Mouse (Mus musculus): ENCODE data around the gene N4bp2. TPM values are rescaled to one million over a fixed set of nuclear protein-coding genes. Genes with fewer than 3 reads are reported as not detected.

The N4bp2 gene
- polyA plus RNA-seq, 1 experiment from 2014 or later, result 24.0 TPM

GRCm38 (mm10) chr5:65860281-65861000, 97.1 kb downstream of the N4bp2 start:
- no peaks in the 10 kb centered on the region for H3K4me1 ChIP-seq
- no peak overlapping the region for H3K4me2 ChIP-seq (replicated peaks)
- no peaks in the 10 kb centered on the region for H3K9me3 ChIP-seq
- no peaks in the 10 kb centered on the region for H3K36me3 ChIP-seq
- H3K4me3 ChIP-seq, result no peak overlapping the region
- H3K27me3 ChIP-seq (replicated peaks), result no peaks in the 10 kb centered on the region
- WGBS, result 77% methylated on average over 12 of the region's 12 CpGs
- H3K9ac ChIP-seq, result no peak overlapping the region
- H3K27ac ChIP-seq, result no peak overlapping the region
- ATAC-seq (ENCODE audit: low FRiP score, low read depth), result no peak

- no peak for ATAC-seq (ENCODE audit: low FRiP score, low read depth)
- Histone ChIP-seq H3K9me3 (no peaks in the 10 kb centered on the region), H3K27ac (no peak within 1 kb of the TSS), H3K4me2 (replicated peaks) (no peak within 1 kb of the TSS), H3K4me1 (no peaks in the 10 kb centered on the region), H3K4me3 (no peak within 1 kb of the TSS), H3K36me3 (no peaks in the 10 kb centered on the region), H3K27me3 (replicated peaks) (no peaks in the 10 kb centered on the region), H3K9ac (no peak within 1 kb of the TSS)
- 87% methylated on average over 10 of the region's 10 CpGs for WGBS
Measured at GRCm38 (mm10) chr5:65861154-65861944, 98.0 kb downstream of the N4bp2 start, which contains the start of gene Rhoh. Gene Rhoh (plus strand): TSS chr5:65861213.

- Histone ChIP-seq H3K9me3 (no peaks in the 10 kb centered on the region), H3K4me3 (no peak overlapping the region), H3K4me1 (no peaks in the 10 kb centered on the region), H3K27me3 (replicated peaks) (no peaks in the 10 kb centered on the region), H3K36me3 (no peaks in the 10 kb centered on the region), H3K4me2 (replicated peaks) (no peak overlapping the region), H3K27ac (no peak overlapping the region), H3K9ac (no peak overlapping the region)
- WGBS, result 90% methylated on average over 7 of the region's 7 CpGs
- ATAC-seq (ENCODE audit: low FRiP score, low read depth), result no peak
Measured at GRCm38 (mm10) chr5:65862217-65862927, 99.1 kb downstream of the N4bp2 start.

- H3K4me1 ChIP-seq, result no peaks in the 10 kb centered on the region
- no peak overlapping the region for H3K27ac ChIP-seq
- 84% methylated on average over 12 of the region's 12 CpGs for WGBS
- ATAC-seq (ENCODE audit: low FRiP score, low read depth), result no peak
- H3K9ac ChIP-seq, result no peak overlapping the region
- no peaks in the 10 kb centered on the region for H3K36me3 ChIP-seq
- no peaks in the 10 kb centered on the region for H3K9me3 ChIP-seq
- H3K27me3 ChIP-seq (replicated peaks), result no peaks in the 10 kb centered on the region
- H3K4me3 ChIP-seq, result no peak overlapping the region
- H3K4me2 ChIP-seq (replicated peaks), result no peak overlapping the region
Measured at GRCm38 (mm10) chr5:65863349-65863749, 100.0 kb downstream of the N4bp2 start.

- WGBS, result 90% methylated on average over 7 of the region's 7 CpGs
- Histone ChIP-seq H3K27ac (no peak overlapping the region), H3K9ac (no peak overlapping the region), H3K9me3 (no peaks in the 10 kb centered on the region), H3K4me2 (replicated peaks) (no peak overlapping the region), H3K4me1 (no peaks in the 10 kb centered on the region), H3K36me3 (no peaks in the 10 kb centered on the region), H3K27me3 (replicated peaks) (no peaks in the 10 kb centered on the region), H3K4me3 (no peak overlapping the region)
- ATAC-seq (ENCODE audit: low FRiP score, low read depth), result no peak
Measured at GRCm38 (mm10) chr5:65864486-65864885, 101.2 kb downstream of the N4bp2 start.

DNA sequence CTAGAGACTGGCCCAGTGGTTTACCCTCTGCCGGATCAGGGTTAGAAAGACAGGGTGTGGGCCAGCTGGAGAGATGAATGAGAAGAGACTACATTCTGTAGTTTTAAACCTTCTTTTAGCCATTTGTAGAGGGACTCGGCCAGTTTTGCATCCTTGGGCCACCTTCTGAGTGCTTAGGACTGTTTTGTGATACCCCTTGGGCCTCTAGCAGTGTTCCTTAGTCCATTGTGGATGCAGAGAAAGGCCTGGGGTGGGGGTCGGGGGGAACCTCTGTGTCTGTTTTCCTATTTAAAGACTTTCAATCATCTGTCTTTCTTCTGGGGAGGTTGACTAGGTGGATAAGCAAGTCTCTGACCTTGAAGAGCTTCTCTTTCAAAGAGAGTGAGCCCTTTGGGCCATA, 101.6 kb downstream of the N4bp2 start:
- no peak overlapping the region for H3K27ac ChIP-seq
- no peaks in the 10 kb centered on the region for H3K4me1 ChIP-seq
- no peaks in the 10 kb centered on the region for H3K9me3 ChIP-seq
- H3K27me3 ChIP-seq (replicated peaks), result no peaks in the 10 kb centered on the region
- H3K4me3 ChIP-seq, result no peak overlapping the region
- no peak for ATAC-seq (ENCODE audit: low FRiP score, low read depth)
- H3K9ac ChIP-seq, result no peak overlapping the region
- whole genome bisulfite sequencing, result 81% methylated on average over 3 of the region's 3 CpGs
- H3K4me2 ChIP-seq (replicated peaks), result no peak overlapping the region
- H3K36me3 ChIP-seq, result no peaks in the 10 kb centered on the region

- WGBS, result 90% methylated on average over 6 of the region's 6 CpGs
- no peak overlapping the region for H3K4me3 ChIP-seq
Measured at GRCm38 (mm10) chr5:65866591-65866990, 103.3 kb downstream of the N4bp2 start.

DNA sequence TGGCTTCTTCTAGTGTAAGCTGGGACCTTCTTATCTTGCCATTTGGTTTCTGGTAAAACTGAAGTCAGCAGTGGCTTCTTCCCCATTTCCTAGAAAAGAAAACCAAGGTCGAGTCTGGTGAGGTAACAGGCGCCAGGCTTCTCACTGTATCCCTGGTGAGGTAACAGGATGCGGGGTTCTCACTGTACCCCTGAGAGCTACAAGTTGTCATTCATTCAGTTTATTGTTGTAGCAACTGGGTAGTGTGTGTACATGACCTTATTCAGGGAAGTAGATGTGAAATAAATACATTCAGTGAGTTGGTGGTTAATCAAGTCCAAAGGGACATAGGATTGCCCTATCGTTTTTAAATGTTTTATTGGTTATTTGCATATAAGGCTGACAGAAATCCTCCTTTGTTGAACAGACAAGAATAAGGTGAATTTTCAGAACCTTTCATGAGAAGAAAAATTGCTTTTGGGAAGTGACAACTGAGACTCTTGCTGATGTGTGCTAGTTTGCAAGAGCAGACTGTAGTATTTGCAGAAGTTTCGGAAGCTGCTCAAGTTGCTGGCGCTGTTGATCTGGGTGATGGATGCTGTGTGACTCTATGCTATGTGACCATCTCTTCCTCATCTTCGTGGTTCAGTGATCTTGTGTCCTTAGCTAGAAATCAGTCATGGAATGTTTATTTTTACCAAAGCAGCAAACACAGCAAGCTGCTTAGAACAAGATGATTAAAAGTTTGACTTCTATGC, 104.2 kb downstream of the N4bp2 start:
- H3K4me1 ChIP-seq, result no peaks in the 10 kb centered on the region
- no peak overlapping the region for H3K4me2 ChIP-seq (replicated peaks)
- ATAC-seq (ENCODE audit: low FRiP score, low read depth), result no peak
- 86% methylated on average over 7 of the region's 7 CpGs for WGBS
- no peak overlapping the region for H3K9ac ChIP-seq
- H3K4me3 ChIP-seq, result no peak overlapping the region
- no peaks in the 10 kb centered on the region for H3K9me3 ChIP-seq
- no peaks in the 10 kb centered on the region for H3K36me3 ChIP-seq
- no peak overlapping the region for H3K27ac ChIP-seq
- no peaks in the 10 kb centered on the region for H3K27me3 ChIP-seq (replicated peaks)

More at GRCm38 (mm10) chr5:65866591-65866990, 103.3 kb downstream of the N4bp2 start:
- Histone ChIP-seq H3K4me1 (no peaks in the 10 kb centered on the region), H3K27ac (no peak overlapping the region), H3K9me3 (no peaks in the 10 kb centered on the region), H3K36me3 (no peaks in the 10 kb centered on the region), H3K9ac (no peak overlapping the region), H3K4me2 (replicated peaks) (no peak overlapping the region), H3K27me3 (replicated peaks) (no peaks in the 10 kb centered on the region)
- no peak for ATAC-seq (ENCODE audit: low FRiP score, low read depth)

GRCm38 (mm10) chr5:65868419-65868818, 105.1 kb downstream of the N4bp2 start:
- WGBS, result 74% methylated on average over 3 of the region's 3 CpGs

DNA sequence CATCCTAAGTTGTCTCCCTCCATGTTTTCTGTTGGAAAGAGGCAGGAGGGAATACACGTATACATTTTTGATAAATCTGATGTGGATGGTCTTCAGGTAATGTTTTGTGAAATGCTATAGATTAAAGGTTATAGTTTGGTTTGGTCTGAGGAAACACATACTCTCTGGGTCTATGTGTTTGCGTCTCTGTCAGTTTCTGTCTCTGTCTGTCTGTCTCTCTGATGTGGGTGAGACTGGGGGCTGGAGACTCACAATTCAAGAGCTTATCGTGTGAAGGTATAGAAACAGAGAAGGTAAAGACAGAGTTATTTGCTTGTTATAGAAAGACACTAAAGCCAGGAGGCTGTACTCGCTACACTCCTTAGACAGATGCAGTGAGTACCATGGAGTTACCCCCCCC, 106.3 kb downstream of the N4bp2 start:
- no peak for ATAC-seq (ENCODE audit: low FRiP score, low read depth)
- Histone ChIP-seq H3K9me3 (no peaks in the 10 kb centered on the region), H3K36me3 (no peaks in the 10 kb centered on the region), H3K4me3 (no peak overlapping the region), H3K4me1 (no peaks in the 10 kb centered on the region), H3K4me2 (replicated peaks) (no peak overlapping the region), H3K27me3 (replicated peaks) (no peaks in the 10 kb centered on the region), H3K9ac (no peak overlapping the region), H3K27ac (no peak overlapping the region)
- WGBS, result 92% methylated on average over 4 of the region's 4 CpGs

More at GRCm38 (mm10) chr5:65868419-65868818, 105.1 kb downstream of the N4bp2 start:
- Histone ChIP-seq H3K27ac (no peak overlapping the region), H3K27me3 (replicated peaks) (no peaks in the 10 kb centered on the region), H3K36me3 (no peaks in the 10 kb centered on the region), H3K4me3 (no peak overlapping the region), H3K4me2 (replicated peaks) (no peak overlapping the region), H3K4me1 (no peaks in the 10 kb centered on the region), H3K9ac (no peak overlapping the region), H3K9me3 (no peaks in the 10 kb centered on the region)
- no peak for ATAC-seq (ENCODE audit: low FRiP score, low read depth)

DNA sequence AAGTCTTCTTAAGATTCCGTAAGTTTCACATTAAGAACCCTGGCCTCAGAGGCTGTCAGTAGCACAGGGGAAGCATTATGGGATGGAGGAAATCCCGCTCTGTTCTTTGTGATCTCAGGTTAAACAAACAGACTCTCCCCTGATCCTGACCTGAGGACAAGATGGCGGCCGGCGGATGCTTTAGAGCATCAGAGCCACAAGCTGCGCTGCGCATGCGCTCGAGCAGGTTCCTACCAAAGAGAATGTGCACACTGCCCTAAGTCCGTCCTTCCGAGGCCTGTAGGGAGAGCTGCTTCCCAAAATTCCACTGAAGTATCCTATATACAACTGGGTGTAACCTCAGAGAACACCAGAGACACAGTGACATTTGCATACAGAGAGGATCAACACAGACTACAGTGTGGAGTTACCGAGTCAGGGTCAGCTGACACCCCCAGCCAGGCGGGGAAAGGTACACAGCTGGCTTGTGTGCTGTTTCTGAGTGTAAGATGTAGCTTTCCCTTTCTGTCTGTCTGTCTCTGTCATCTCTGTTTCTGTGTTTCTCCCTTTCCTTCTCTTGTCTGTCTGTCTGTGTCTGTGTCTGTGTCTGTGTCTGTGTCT, 108.1 kb downstream of the N4bp2 start:
- Histone ChIP-seq H3K4me2 (replicated peaks) (no peak overlapping the region), H3K9ac (no peak overlapping the region), H3K9me3 (no peaks in the 10 kb centered on the region), H3K36me3 (no peaks in the 10 kb centered on the region), H3K27ac (no peak overlapping the region), H3K4me1 (no peaks in the 10 kb centered on the region), H3K27me3 (replicated peaks) (no peaks in the 10 kb centered on the region), H3K4me3 (no peak overlapping the region)
- ATAC-seq (ENCODE audit: low FRiP score, low read depth), result no peak
- 90% methylated on average over 13 of the region's 13 CpGs for WGBS

Measured in neural tube, embryonic 12.5 days (tissue).